Mouse (Mus musculus) lung, postnatal 0 days (tissue): Measurements from ENCODE around the gene Gm17324. TPM values are rescaled to one million over a fixed set of nuclear protein-coding genes. Genes with fewer than 3 reads are reported as not detected.
"Not testable (repeated sequence)": the region's sequence is repeated elsewhere in the genome, so short reads cannot be mapped to it uniquely, and the experiment has no call there.

Experiments used
- ATAC-seq: fragments of 200-750 bp; cut with Nextera tagmentation; 2 replicates; pipeline ENCODE4 v1.8.0; 2017; ENCODE audit warnings: moderate library complexity
- DNase-seq: peaks from one replicate; pipeline ENCODE4 v3.0.0-alpha.2; 2016; ENCODE audit warnings: low spot score
- H3K27ac ChIP-seq: fragments of 300-500 bp; sonication (generic); 2 replicates; pipeline ENCODE4 v1.5.1; 2014; ENCODE audit warnings: antibody characterized with exemption, mild to moderate bottlenecking, low read length, mixed read lengths
- H3K27me3 ChIP-seq: fragments of 300-500 bp; sonication (generic); replicated peaks from 2 replicates; pipeline ENCODE4 v1.6.1; 2014; ENCODE audit warnings: low read length, mixed read lengths; ENCODE audit not compliant: insufficient read depth
- H3K36me3 ChIP-seq: fragments of 300-500 bp; sonication (generic); 2 replicates; pipeline ENCODE4 v1.6.1; 2014; ENCODE audit warnings: low read length, mixed read lengths; ENCODE audit not compliant: insufficient read depth
- H3K4me1 ChIP-seq: fragments of 300-500 bp; sonication (generic); 2 replicates; pipeline ENCODE4 v1.6.1; 2014; ENCODE audit warnings: antibody characterized with exemption, low read depth, low read length, mixed read lengths; ENCODE audit not compliant: insufficient read depth
- H3K4me2 ChIP-seq: fragments of 300-500 bp; sonication (generic); replicated peaks from 2 replicates; pipeline ENCODE4 v1.6.1; 2014; ENCODE audit warnings: low read depth, mild to moderate bottlenecking, low read length, moderate library complexity, mixed read lengths
- H3K4me3 ChIP-seq: fragments of 300-500 bp; sonication (generic); 2 replicates; pipeline ENCODE4 v1.5.1; 2014; ENCODE audit warnings: low read depth, low read length
- H3K9ac ChIP-seq: fragments of 300-500 bp; sonication (generic); replicated peaks from 2 replicates; pipeline ENCODE4 v1.6.1; 2014; ENCODE audit warnings: low read depth, mild to moderate bottlenecking
- H3K9me3 ChIP-seq: fragments of 300-500 bp; sonication (generic); 2 replicates; pipeline ENCODE4 v1.6.1; 2016; ENCODE audit warnings: low read length, mixed read lengths
- CTCF ChIP-seq: IDR thresholded peaks from 2 replicates; pipeline ENCODE4 v1.5.1; 2016; ENCODE audit warnings: antibody characterized with exemption, mild to moderate bottlenecking
- EP300 ChIP-seq: IDR thresholded peaks from 2 replicates; pipeline ENCODE4 v1.6.1; 2016; ENCODE audit warnings: antibody characterized with exemption, mild to moderate bottlenecking, control low read depth
- WGBS: fragments of 180-500 bp; shearing (Covaris S2); extraction: QIAGEN DNeasy Blood & Tissue Kit; methylation state at CpG from one replicate; pipeline ENCODE4 v1.1.7; 2014; 5-methylcytosine and 5-hydroxymethylcytosine counted together
- polyA plus RNA-seq: library from polyadenylated mRNA; unstranded; fragments of >200 nt; fragmentation: Nextera tagmentation; extraction: Ambion mirVana; gene quantifications from 2 replicates; pipeline ENCODE4 v1.2.1, GENCODE M21; 2015

Gm17324 gene
- polyA plus RNA-seq, 1 experiment from 2014 or later: 0.88 TPM

DNA sequence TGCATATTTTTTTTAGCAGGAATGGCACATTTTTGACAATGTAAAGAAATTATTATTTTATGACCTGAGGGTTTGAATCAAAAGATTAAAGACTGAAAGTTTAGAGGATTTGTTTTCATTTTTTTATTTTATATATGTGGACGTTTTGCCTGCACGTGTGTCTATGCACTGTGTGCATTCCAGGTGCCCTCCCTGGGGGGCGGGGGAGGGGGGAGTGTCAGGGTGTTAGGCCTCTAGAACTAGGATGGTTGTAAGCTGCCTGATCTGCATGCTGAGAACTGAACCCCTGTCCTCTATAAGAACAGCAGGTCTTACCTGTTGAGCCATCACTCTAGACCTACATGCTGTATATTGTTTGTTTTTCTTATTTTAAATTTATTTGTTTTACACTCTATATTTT lies 36.1 kb upstream of the Gm17324 start:
- 74% methylated on average over 3 of the region's 3 CpGs for WGBS
- TF ChIP-seq CTCF: no peak
- no peak for TF ChIP-seq EP300
- Histone ChIP-seq H3K36me3 (no peaks in the 10 kb centered on the region), H3K27ac (no peak overlapping the region), H3K27me3 (no peaks in the 10 kb centered on the region), H3K4me2 (no peak overlapping the region), H3K9me3 (no peaks in the 10 kb centered on the region), H3K4me3 (no peak overlapping the region), H3K9ac (no peak overlapping the region), H3K4me1 (no peaks in the 10 kb centered on the region)
- no peak for DNase-seq
- no peak for ATAC-seq

GRCm38 (mm10) chr9:78482386-78482785 lies 33.8 kb upstream of the Gm17324 start:
- Histone ChIP-seq H3K4me2 (peak overlapping the region; percentile 53), H3K27me3 (no peaks in the 10 kb centered on the region), H3K9me3 (no peaks in the 10 kb centered on the region), H3K27ac (peak overlapping the region; percentile 97), H3K36me3 (peaks cover 16% of the 10 kb centered on the region), H3K4me3 (peak overlapping the region; percentile 37), H3K9ac (peak overlapping the region; percentile 46), H3K4me1 (no peaks in the 10 kb centered on the region)
- ATAC-seq: no peak
- peak; percentile 65 for DNase-seq
- WGBS: 12% methylated on average over 3 of the region's 3 CpGs
- TF ChIP-seq CTCF: no peak
- no peak for TF ChIP-seq EP300

GRCm38 (mm10) chr9:78481423-78482331 lies 33.1 kb upstream of the Gm17324 start:
- Histone ChIP-seq H3K27ac (peak overlapping the region; percentile 99), H3K27me3 (no peaks in the 10 kb centered on the region), H3K4me3 (peak overlapping the region; percentile 95), H3K4me1 (no peaks in the 10 kb centered on the region), H3K4me2 (peak overlapping the region; percentile 58), H3K36me3 (peaks cover 23% of the 10 kb centered on the region), H3K9ac (peak overlapping the region; percentile 99), H3K9me3 (no peaks in the 10 kb centered on the region)
- WGBS: under 1% methylated on average over 60 of the region's 77 CpGs
- TF ChIP-seq EP300: 0 out of 2 replicates have a peak, but pooled peaks have one; percentile 4
- TF ChIP-seq CTCF: peak; percentile 9; the same call in 1 of the 2 replicates
- ATAC-seq: peak; percentile 97
- DNase-seq: peak; percentile 99

GRCm38 (mm10) chr9:78480706-78481358 lies 32.2 kb upstream of the Gm17324 start:
- 0% methylated on average over 39 of the region's 46 CpGs for WGBS
- Histone ChIP-seq H3K27me3 (no peaks in the 10 kb centered on the region), H3K4me3 (peak overlapping the region; percentile 95), H3K9ac (peak overlapping the region; percentile 99), H3K9me3 (no peaks in the 10 kb centered on the region), H3K36me3 (peaks cover 23% of the 10 kb centered on the region), H3K4me2 (peak overlapping the region; percentile 58), H3K4me1 (no peaks in the 10 kb centered on the region), H3K27ac (peak overlapping the region; percentile 99)
- no peak for TF ChIP-seq EP300
- TF ChIP-seq CTCF: no peak
- ATAC-seq: peak; percentile 57
- peak; percentile 94 for DNase-seq

DNA sequence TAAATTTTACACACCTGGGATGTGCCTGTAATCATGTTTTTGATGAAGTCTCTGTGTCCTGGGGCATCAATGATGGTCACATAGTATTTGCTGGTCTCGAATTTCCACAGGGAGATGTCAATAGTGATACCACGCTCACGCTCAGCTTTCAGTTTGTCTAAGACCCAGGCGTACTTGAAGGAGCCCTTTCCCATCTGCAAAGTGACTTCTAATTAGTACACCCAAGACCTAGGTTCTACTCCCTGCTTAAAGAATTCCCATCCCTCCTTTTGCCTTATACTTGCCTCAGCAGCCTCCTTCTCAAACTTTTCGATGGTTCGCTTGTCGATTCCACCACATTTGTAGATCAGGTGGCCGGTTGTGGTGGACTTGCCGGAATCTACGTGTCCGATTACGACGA lies 31.6 kb upstream of the Gm17324 start:
- 0% methylated on average over 13 of the region's 13 CpGs for WGBS
- ATAC-seq, DNase-seq: not testable (repeated sequence)

GRCm38 (mm10) chr9:78479308-78479707 lies 30.7 kb upstream of the Gm17324 start:
- 17% methylated on average over 8 of the region's 8 CpGs for WGBS
- Histone ChIP-seq H3K4me2 (peak overlapping the region; percentile 17; the same call in 1 of the 2 replicates), H3K36me3 (peaks cover 23% of the 10 kb centered on the region)
- H3K4me1 ChIP-seq, H3K27ac ChIP-seq, ATAC-seq, DNase-seq, H3K9ac ChIP-seq, H3K9me3 ChIP-seq, H3K27me3 ChIP-seq, H3K4me3 ChIP-seq: not testable (repeated sequence)

More for the DNA sequence above, 31.6 kb upstream of the Gm17324 start:
- H3K9me3 ChIP-seq, H3K4me1 ChIP-seq, H3K27me3 ChIP-seq: not testable (repeated sequence)
- Histone ChIP-seq H3K9ac (peak overlapping the region; percentile 99), H3K36me3 (peaks cover 23% of the 10 kb centered on the region), H3K27ac (peak overlapping the region; percentile 99; the same call in 1 of the 2 replicates), H3K4me2 (peak overlapping the region; percentile 58), H3K4me3 (peak overlapping the region; percentile 95)

DNA sequence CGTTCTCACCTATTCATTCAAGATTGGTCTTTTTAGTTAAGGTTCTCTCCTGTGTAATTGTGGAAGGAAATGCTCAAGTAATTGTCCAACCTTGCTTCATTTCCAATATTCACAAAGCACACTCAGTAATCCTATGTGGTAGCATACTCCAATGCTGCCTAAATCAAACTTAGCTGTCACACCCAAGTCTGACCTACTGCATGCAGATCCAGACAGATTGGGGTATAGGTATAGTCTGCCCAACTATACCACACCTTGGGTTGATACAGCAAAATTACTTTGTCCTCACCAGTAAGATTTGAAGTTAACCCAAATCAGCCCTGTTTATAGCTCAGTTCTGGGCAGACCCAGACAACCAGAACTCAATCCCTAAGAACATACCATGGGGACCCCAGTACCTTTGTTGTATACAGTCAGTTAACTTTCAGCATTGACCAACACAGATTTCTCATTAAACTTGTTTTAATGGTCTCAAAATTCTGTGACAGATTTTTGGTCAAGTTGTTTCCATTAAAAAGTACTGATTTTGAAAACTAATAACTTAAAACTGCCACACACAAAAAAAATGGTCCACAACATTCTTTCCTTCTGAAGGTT lies 29.5 kb upstream of the Gm17324 start:
- H3K9ac ChIP-seq, H3K4me3 ChIP-seq, H3K9me3 ChIP-seq, H3K4me2 ChIP-seq, H3K4me1 ChIP-seq, H3K27ac ChIP-seq, ATAC-seq, DNase-seq, H3K27me3 ChIP-seq: not testable (repeated sequence)
- WGBS: 45% methylated on average over 1 of the region's 1 CpGs
- H3K36me3 ChIP-seq: peaks cover 23% of the 10 kb centered on the region
